Mouse (Mus musculus) E14TG2a.4 (cell line): Measurements from ENCODE around the gene Prkn.
"Not testable (repeated sequence)": the region's sequence is repeated elsewhere in the genome, so short reads cannot be mapped to it uniquely, and the experiment has no call there.

Experiments
- CTCF ChIP-seq: conservative IDR thresholded peaks from 2 replicates; pipeline ENCODE4 v1.5.1; 2014; ENCODE audit warnings: low read length
- POU5F1 ChIP-seq: IDR thresholded peaks from 2 replicates; pipeline ENCODE4 v1.6.1; 2014; ENCODE audit warnings: low read length, borderline replicate concordance

DNA sequence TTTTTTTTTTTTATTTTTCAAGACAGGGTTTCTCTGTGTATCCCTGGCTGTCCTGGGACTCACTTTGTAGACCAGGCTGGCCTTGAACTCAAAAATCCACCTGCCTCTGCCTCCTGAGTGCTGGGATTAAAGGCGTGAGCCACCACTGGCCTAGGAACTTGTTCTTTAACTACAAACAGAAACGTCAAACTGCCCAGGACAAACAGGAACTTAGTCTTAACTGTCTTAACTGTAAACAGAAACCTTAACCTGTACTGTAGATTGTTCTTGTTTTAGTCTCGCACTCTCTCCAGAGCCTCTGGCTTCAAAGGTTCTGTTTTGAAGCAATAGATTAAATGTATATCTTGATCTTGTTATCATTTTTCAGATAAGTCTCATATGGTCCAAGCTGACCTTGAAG is 1154.6 kb downstream of the Prkn start:
- TF ChIP-seq CTCF, POU5F1: not testable (repeated sequence)
